Mouse (Mus musculus): ENCODE results near the gene Phc1. TPM values are rescaled to one million over a fixed set of nuclear protein-coding genes. Genes with fewer than 3 reads are reported as not detected.
"Not testable (repeated sequence)": the region's sequence is repeated elsewhere in the genome, so short reads cannot be mapped to it uniquely, and the experiment has no call there.

Gene Phc1
- polyA plus RNA-seq, 1 experiment from 2014 or later = 26.8 TPM

DNA sequence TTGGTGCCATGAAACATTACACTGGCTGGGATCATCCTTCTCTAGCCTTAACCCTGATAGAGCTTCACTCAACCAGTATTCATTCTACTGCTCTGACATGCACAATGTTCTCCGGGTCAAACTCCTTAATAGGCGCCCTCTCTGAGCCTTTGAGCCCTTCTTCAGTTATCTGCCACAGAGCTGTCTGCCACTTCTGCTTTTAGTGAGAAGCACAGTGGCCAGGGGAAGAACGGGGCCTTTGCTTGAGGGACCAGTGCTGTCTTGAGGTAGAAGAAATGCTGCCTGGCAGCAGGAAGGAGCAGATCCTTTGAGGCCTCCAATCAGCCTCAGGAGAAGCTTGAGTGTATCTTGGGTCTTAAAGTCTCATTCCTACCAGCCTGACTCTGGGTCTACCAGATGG is 27.9 kb upstream of the Phc1 start:
- TF ChIP-seq CTCF (IDR thresholded peaks at IDR 0.05; ENCODE audit: low read depth) = no peak
- no peaks in the 10 kb centered on the region for H3K9me3 ChIP-seq (ENCODE audit: low read depth, low read length)
- H3K36me3 ChIP-seq (ENCODE audit: insufficient read depth) = no peaks in the 10 kb centered on the region
- H3K9ac ChIP-seq = no peak overlapping the region
- DNase-seq = no peak
- H3K4me2 ChIP-seq = no peak overlapping the region
- no peak for ATAC-seq (ENCODE audit: insufficient read depth)
- WGBS = 82% methylated on average over 3 of the region's 3 CpGs
- no peak overlapping the region for H3K4me3 ChIP-seq (ENCODE audit: low read depth, low read length)
- no peaks in the 10 kb centered on the region for H3K27me3 ChIP-seq (ENCODE audit: insufficient read depth, low read length)
- H3K4me1 ChIP-seq (ENCODE audit: insufficient read depth) = no peaks in the 10 kb centered on the region
- H3K27ac ChIP-seq (ENCODE audit: low read depth) = no peak overlapping the region

DNA sequence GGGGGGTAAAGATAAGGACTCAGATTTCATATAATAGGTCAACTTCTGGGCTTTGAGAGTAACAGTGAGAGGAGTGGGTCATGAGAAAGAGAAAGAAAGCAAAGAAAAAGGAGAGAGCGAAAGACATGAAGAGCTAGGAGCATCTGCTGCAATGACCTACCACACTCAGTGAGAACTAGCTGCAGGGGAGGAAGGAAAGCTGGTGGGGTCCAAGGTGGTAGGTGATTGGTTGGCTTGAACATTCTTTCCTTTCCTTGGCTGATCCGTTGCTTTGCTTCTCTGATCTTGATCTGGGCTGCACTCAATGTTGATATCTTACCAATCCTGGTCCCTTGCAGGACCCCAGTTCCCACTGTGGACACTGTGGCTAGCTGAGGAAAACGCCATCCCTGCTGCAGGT is 26.6 kb upstream of the Phc1 start:
- no peak for TF ChIP-seq CTCF (IDR thresholded peaks at IDR 0.05; ENCODE audit: low read depth)
- Histone ChIP-seq H3K9me3 (ENCODE audit: low read depth, low read length) (no peaks in the 10 kb centered on the region), H3K9ac (no peak overlapping the region), H3K4me3 (ENCODE audit: low read depth, low read length) (no peak overlapping the region), H3K27ac (ENCODE audit: low read depth) (no peak overlapping the region), H3K36me3 (ENCODE audit: insufficient read depth) (no peaks in the 10 kb centered on the region), H3K27me3 (ENCODE audit: insufficient read depth, low read length) (no peaks in the 10 kb centered on the region), H3K4me2 (no peak overlapping the region), H3K4me1 (ENCODE audit: insufficient read depth) (no peaks in the 10 kb centered on the region)
- DNase-seq = no peak
- WGBS = 45% methylated on average over 3 of the region's 3 CpGs
- no peak for ATAC-seq (ENCODE audit: insufficient read depth)

DNA sequence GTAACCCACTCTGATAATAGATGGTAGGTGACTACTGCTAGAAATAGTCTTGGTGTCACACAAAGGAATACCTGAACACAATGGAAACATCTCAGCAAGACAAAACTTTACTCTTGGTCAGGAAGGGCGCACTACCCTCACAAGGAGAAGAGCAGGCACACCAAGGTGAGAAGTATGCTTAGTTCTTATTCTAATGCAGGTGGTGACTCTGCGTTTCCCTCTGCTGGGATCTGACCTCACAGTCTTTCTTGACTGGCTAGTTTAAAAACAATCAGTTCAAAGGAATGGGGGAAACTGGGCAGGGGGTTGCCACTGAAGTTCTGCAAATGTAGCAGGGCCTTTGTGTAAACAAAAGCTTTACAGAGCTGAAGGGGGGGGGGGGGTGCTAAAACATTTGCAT is 25.9 kb upstream of the Phc1 start:
- Histone ChIP-seq H3K27me3 (ENCODE audit: insufficient read depth, low read length) (no peaks in the 10 kb centered on the region), H3K4me1 (ENCODE audit: insufficient read depth) (no peaks in the 10 kb centered on the region), H3K4me2 (no peak overlapping the region), H3K9me3 (ENCODE audit: low read depth, low read length) (no peaks in the 10 kb centered on the region), H3K9ac (no peak overlapping the region), H3K4me3 (ENCODE audit: low read depth, low read length) (no peak overlapping the region), H3K27ac (ENCODE audit: low read depth) (no peak overlapping the region), H3K36me3 (ENCODE audit: insufficient read depth) (no peaks in the 10 kb centered on the region)
- TF ChIP-seq CTCF (IDR thresholded peaks at IDR 0.05; ENCODE audit: low read depth) = no peak
- WGBS = 38% methylated on average over 2 of the region's 2 CpGs
- ATAC-seq (ENCODE audit: insufficient read depth) = no peak
- DNase-seq = no peak

DNA sequence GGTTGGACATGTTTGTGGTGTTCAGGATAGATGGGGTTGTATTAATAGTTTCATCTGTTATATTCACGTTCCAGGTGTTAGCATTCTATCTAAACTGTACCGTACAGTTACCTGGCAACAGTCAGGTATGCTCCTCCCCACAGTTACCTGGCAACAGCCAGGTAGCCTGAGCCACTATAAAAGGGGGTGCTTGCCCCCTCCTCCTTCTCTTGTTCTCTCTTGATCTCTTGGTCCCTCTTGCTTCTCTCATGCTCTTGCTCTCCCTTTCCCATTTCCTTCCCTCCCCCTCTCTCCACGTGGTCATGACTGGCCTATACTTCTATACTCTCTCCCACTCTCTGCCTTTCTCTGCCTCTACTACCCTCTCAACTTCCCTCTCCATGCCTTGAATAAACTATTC is 25.3 kb upstream of the Phc1 start:
- no peak for ATAC-seq (ENCODE audit: insufficient read depth)

DNA sequence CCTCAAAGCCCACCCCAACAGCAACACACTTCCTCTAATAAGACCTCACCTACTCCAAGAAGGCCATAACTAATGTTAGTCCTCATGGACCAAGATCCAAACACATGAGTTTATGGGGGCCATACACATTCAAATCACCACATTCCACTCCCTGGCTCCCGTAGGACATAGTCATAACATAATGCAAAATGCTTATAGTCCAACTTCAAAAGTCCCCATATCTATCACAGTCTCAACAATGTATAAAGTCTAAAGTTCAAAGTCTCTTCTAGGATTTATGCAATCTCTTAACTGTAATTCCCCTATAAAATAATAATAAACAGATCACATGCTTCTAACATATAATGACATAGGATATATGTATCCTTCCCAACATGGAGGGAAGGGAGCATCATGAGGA is 16.7 kb upstream of the Phc1 start:
- Histone ChIP-seq H3K9ac (no peak overlapping the region), H3K4me1 (ENCODE audit: insufficient read depth) (no peaks in the 10 kb centered on the region), H3K4me2 (no peak overlapping the region), H3K4me3 (ENCODE audit: low read depth, low read length) (no peak overlapping the region), H3K9me3 (ENCODE audit: low read depth, low read length) (no peaks in the 10 kb centered on the region), H3K27me3 (ENCODE audit: insufficient read depth, low read length) (no peaks in the 10 kb centered on the region), H3K27ac (ENCODE audit: low read depth) (no peak overlapping the region), H3K36me3 (ENCODE audit: insufficient read depth) (no peaks in the 10 kb centered on the region)
- no peak for ATAC-seq (ENCODE audit: insufficient read depth)
- no peak for TF ChIP-seq CTCF (IDR thresholded peaks at IDR 0.05; ENCODE audit: low read depth)
- no peak for DNase-seq
- WGBS = 84% methylated on average over 1 of the region's 1 CpGs

More for the DNA sequence above, 25.3 kb upstream of the Phc1 start:
- no peak overlapping the region for H3K27ac ChIP-seq (ENCODE audit: low read depth)
- no peak overlapping the region for H3K9ac ChIP-seq
- no peak overlapping the region for H3K4me2 ChIP-seq
- H3K36me3 ChIP-seq (ENCODE audit: insufficient read depth) = no peaks in the 10 kb centered on the region
- no peaks in the 10 kb centered on the region for H3K4me1 ChIP-seq (ENCODE audit: insufficient read depth)
- H3K4me3 ChIP-seq (ENCODE audit: low read depth, low read length) = no peak overlapping the region
- no peak for TF ChIP-seq CTCF (IDR thresholded peaks at IDR 0.05; ENCODE audit: low read depth)
- no peak for DNase-seq
- no peaks in the 10 kb centered on the region for H3K9me3 ChIP-seq (ENCODE audit: low read depth, low read length)
- no peaks in the 10 kb centered on the region for H3K27me3 ChIP-seq (ENCODE audit: insufficient read depth, low read length)
- WGBS = 42% methylated on average over 3 of the region's 3 CpGs

DNA sequence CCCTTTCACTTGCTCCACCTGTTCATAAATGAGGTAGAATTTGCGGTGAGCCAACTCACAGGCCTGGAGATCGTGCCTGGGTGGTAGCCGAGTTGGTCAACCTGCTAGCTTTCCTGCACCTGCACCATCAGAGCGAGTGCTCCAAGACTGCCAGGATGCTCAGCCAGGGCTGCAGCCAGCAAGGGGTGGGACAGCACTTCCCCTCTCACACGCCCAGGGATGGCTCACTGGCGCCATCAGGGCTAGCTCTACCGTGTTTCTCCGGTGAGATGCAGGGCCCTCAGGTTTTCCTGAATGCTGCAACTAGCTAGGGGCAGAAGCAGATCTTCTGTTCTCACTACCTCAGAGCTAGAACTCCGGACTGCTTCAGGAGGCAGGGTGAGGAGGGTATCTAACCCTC is 15.5 kb upstream of the Phc1 start:
- Histone ChIP-seq H3K4me3 (ENCODE audit: low read depth, low read length) (no peak overlapping the region), H3K9ac (no peak overlapping the region), H3K27me3 (ENCODE audit: insufficient read depth, low read length) (no peaks in the 10 kb centered on the region), H3K4me2 (no peak overlapping the region), H3K9me3 (ENCODE audit: low read depth, low read length) (no peaks in the 10 kb centered on the region), H3K36me3 (ENCODE audit: insufficient read depth) (no peaks in the 10 kb centered on the region), H3K27ac (ENCODE audit: low read depth) (no peak overlapping the region), H3K4me1 (ENCODE audit: insufficient read depth) (no peaks in the 10 kb centered on the region)
- no peak for DNase-seq
- no peak for TF ChIP-seq CTCF (IDR thresholded peaks at IDR 0.05; ENCODE audit: low read depth)
- ATAC-seq (ENCODE audit: insufficient read depth) = no peak
- WGBS = 53% methylated on average over 9 of the region's 9 CpGs

DNA sequence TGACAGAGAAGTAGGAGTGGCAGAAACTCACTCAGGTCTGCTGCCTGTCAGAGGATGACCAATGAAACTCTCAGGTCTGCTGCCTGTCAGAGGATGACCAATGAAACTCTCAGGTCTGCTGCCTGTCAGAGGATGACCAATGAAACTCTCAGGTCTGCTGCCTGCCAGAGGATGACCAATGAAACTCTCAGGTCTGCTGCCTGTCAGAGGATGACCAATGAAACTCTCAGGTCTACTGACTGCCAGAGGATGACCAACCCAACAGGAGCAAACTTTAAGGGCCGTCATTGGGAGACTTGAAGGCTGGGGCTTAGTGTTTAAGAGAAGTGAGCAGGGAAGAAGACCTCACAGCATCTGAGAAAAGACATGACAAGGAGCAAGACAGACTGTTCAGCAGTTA is 7.0 kb upstream of the Phc1 start:
- DNase-seq; H3K36me3 ChIP-seq (ENCODE audit: insufficient read depth); H3K9ac ChIP-seq; H3K27me3 ChIP-seq (ENCODE audit: insufficient read depth, low read length); H3K4me3 ChIP-seq (ENCODE audit: low read depth, low read length); ATAC-seq (ENCODE audit: insufficient read depth); H3K4me1 ChIP-seq (ENCODE audit: insufficient read depth); H3K27ac ChIP-seq (ENCODE audit: low read depth); H3K9me3 ChIP-seq (ENCODE audit: low read depth, low read length); H3K4me2 ChIP-seq: not testable (repeated sequence)
- WGBS = 75% methylated on average over 1 of the region's 1 CpGs

DNA sequence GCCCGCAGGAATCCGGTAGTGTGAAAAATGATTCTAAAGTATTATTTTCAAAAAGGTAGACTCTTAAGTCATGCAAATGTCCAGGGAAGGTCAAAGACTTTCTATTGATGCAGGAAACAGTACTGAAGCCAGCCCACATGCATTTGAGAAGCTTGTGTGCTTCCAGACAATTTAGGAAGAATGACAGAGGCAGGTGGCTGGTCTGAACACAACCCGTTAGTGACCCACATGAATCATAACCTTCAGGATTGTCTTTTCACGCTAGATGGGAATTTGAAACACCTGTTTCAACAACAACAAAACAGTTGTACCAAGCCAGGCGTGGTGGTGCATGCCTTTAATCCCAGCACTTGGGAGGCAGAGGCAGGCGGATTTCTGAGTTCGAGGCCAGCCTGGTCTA is 6.0 kb upstream of the Phc1 start:
- no peaks in the 10 kb centered on the region for H3K27me3 ChIP-seq (ENCODE audit: insufficient read depth, low read length)
- H3K9ac ChIP-seq = no peak overlapping the region
- DNase-seq (no peak), ATAC-seq (ENCODE audit: insufficient read depth) (no peak)
- no peaks in the 10 kb centered on the region for H3K36me3 ChIP-seq (ENCODE audit: insufficient read depth)
- no peak overlapping the region for H3K4me3 ChIP-seq (ENCODE audit: low read depth, low read length)
- no peak overlapping the region for H3K4me2 ChIP-seq
- 80% methylated on average over 7 of the region's 7 CpGs for WGBS
- H3K9me3 ChIP-seq (ENCODE audit: low read depth, low read length) = no peaks in the 10 kb centered on the region
- no peak for TF ChIP-seq CTCF (IDR thresholded peaks at IDR 0.05; ENCODE audit: low read depth)
- no peak overlapping the region for H3K27ac ChIP-seq (ENCODE audit: low read depth)
- no peaks in the 10 kb centered on the region for H3K4me1 ChIP-seq (ENCODE audit: insufficient read depth)
